Mouse (Mus musculus) CH12.LX (cell line): ENCODE measurements around the gene Bckdk.

Experiments
- CTCF ChIP-seq, 2 experiments: IDR thresholded peaks in 1 of 2; conservative IDR thresholded peaks in 1 of 2; 2 replicates each; pipeline ENCODE4 v1.5.1; 2011 to 2012; ENCODE audit warnings: low read depth in 2 of 2, low read length in 2 of 2, improper control_type of control experiment in 1 of 2, inconsistent platforms in 1 of 2, mild to moderate bottlenecking in 1 of 2, moderate library complexity in 1 of 2
- ETS1 ChIP-seq: conservative IDR thresholded peaks from 2 replicates; pipeline ENCODE4 v1.6.1; 2012; ENCODE audit warnings: low read depth, mild to moderate bottlenecking, inconsistent platforms, low read length, improper control_type of control experiment, moderate library complexity
- NELFE ChIP-seq: IDR thresholded peaks from 2 replicates; pipeline ENCODE4 v1.6.1; 2011; ENCODE audit warnings: low read depth, low read length, improper control_type of control experiment
- POLR2A ChIP-seq: IDR thresholded peaks from 2 replicates; pipeline ENCODE4 v1.6.1; 2011; ENCODE audit warnings: low read depth, mild to moderate bottlenecking, improper control_type of control experiment, low read length
- RAD21 ChIP-seq: IDR thresholded peaks from 2 replicates; pipeline ENCODE4 v1.6.1; 2011; ENCODE audit warnings: low read depth, mild to moderate bottlenecking, low read length, improper control_type of control experiment, moderate library complexity
- USF1 ChIP-seq: IDR thresholded peaks from 2 replicates; pipeline ENCODE4 v1.6.1; 2014; ENCODE audit warnings: low read depth, mild to moderate bottlenecking, inconsistent platforms, low read length, improper control_type of control experiment

DNA sequence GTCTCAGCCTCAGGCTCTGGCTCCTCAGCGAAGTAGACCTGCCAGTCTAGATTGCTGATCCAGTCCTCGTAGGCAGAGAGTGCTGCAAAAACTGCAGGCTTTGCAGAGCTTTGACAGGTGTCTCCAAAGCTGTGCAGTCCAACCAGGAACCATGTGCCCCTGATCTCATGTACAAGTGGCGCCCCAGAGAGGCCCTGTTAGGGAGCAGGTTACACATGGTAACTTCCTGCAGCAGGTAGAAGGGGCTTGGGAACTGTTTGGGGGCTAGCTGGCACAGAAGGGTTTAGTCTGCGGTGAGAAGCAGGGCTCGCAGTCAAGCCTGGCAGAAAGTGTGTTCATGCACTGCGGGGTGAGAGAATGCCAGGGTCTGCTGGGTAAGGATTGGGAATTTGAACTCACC lies 17.3 kb upstream of the Bckdk start:
- TF ChIP-seq POLR2A = no peak
- TF ChIP-seq ETS1 = no peak
- no peak for TF ChIP-seq USF1
- TF ChIP-seq CTCF (conservative IDR thresholded peaks at IDR 0.05 in 1 of 2, IDR thresholded peaks at IDR 0.05 in 1 of 2; ENCODE audit: low read depth in 2 of 2, low read length in 2 of 2) = no peak
- TF ChIP-seq RAD21 = no peak
- no peak for TF ChIP-seq NELFE
